Mouse (Mus musculus) layer of hippocampus, postnatal 36 days (tissue): ENCODE data around the gene Prpf6. TPM values are rescaled to one million over a fixed set of nuclear protein-coding genes. Genes with fewer than 3 reads are reported as not detected.

Experiments
- DNase-seq, 2 experiments: peaks; one replicate each; pipeline ENCODE4 v3.0.0; 2022
- total RNA-seq, 2 experiments: library from RNA; stranded (reverse); gene quantifications; 2 replicates each; pipeline ENCODE4 v1.2.3; 2021

The Prpf6 gene
- total RNA-seq, 2 experiments from 2014 or later, result 55.7 to 58.1 TPM

GRCm38 (mm10) chr2:181597378-181598061, 5.9 kb downstream of the Prpf6 start:
- no peak for DNase-seq

- DNase-seq, result peak; percentile 54 to 60
These were observed 7.0 kb downstream of the Prpf6 start, which contains the start of gene Samd10 for GRCm38 (mm10) chr2:181598454-181599351. TSS of gene Samd10 (minus strand) at chr2:181599212.

GRCm38 (mm10) chr2:181600226-181600758, 8.6 kb downstream of the Prpf6 start:
- DNase-seq, result no peak

GRCm38 (mm10) chr2:181600828-181601750, 9.4 kb downstream of the Prpf6 start:
- peak; percentile 96 to 97 for DNase-seq

GRCm38 (mm10) chr2:181601751-181602145, 10.1 kb downstream of the Prpf6 start:
- DNase-seq, result no peak

- DNase-seq, result no peak
These were observed 10.7 kb downstream of the Prpf6 start for GRCm38 (mm10) chr2:181602367-181602766.

- no peak for DNase-seq
These were observed 27.3 kb downstream of the Prpf6 start for GRCm38 (mm10) chr2:181618761-181619495.

GRCm38 (mm10) chr2:181623401-181623800, 31.7 kb downstream of the Prpf6 start:
- no peak for DNase-seq

- no peak for DNase-seq
These were observed 36.8 kb downstream of the Prpf6 start for GRCm38 (mm10) chr2:181628471-181628870.

GRCm38 (mm10) chr2:181632624-181633023, 41.0 kb downstream of the Prpf6 start:
- peak; percentile 24 to 36 for DNase-seq

- no peak for DNase-seq
These were observed 44.2 kb downstream of the Prpf6 start for GRCm38 (mm10) chr2:181635865-181636264.

GRCm38 (mm10) chr2:181644361-181644760, 52.7 kb downstream of the Prpf6 start:
- DNase-seq, result no peak

GRCm38 (mm10) chr2:181645666-181646065, 54.0 kb downstream of the Prpf6 start:
- no peak for DNase-seq

GRCm38 (mm10) chr2:181646626-181647472, 55.2 kb downstream of the Prpf6 start:
- DNase-seq, result no peak

- DNase-seq, result no peak
These were observed 57.3 kb downstream of the Prpf6 start for GRCm38 (mm10) chr2:181648926-181649325.

- no peak for DNase-seq
These were observed 61.4 kb downstream of the Prpf6 start for GRCm38 (mm10) chr2:181653065-181653464.

- no peak for DNase-seq
These were observed 61.9 kb downstream of the Prpf6 start for GRCm38 (mm10) chr2:181653523-181653922.

- DNase-seq, result no peak
These were observed 65.1 kb downstream of the Prpf6 start, which contains the start of gene Gm29797 for GRCm38 (mm10) chr2:181656734-181657133. TSS of gene Gm29797 (plus strand) at chr2:181657034.

- DNase-seq, result no peak
These were observed 65.8 kb downstream of the Prpf6 start for GRCm38 (mm10) chr2:181657441-181657840.

- DNase-seq, result no peak
These were observed 66.9 kb downstream of the Prpf6 start for GRCm38 (mm10) chr2:181658528-181658927.
